Mouse (Mus musculus) layer of hippocampus, adult 2 months (tissue): ENCODE results near the gene Pold3. TPM values are rescaled to one million over a fixed set of nuclear protein-coding genes. Genes with fewer than 3 reads are reported as not detected.

ENCODE experiments used
- DNase-seq, 2 experiments: peaks; one replicate each; pipeline ENCODE4 v3.0.0; 2022; ENCODE audit warnings: low spot score in 2 of 2
- H3K27ac ChIP-seq: fragments of 200-600 bp; 2 replicates; pipeline ENCODE4 v1.8.1; 2022
- H3K4me3 ChIP-seq: fragments of 200-600 bp; 2 replicates; pipeline ENCODE4 v1.8.1; 2022; ENCODE audit warnings: mild to moderate bottlenecking
- CTCF ChIP-seq: fragments of 200-600 bp; conservative IDR thresholded peaks from 2 replicates; pipeline ENCODE4 v1.8.1; 2022; ENCODE audit warnings: antibody characterized with exemption, mild to moderate bottlenecking, moderate library complexity
- total RNA-seq, 2 experiments: library from RNA; stranded (reverse); gene quantifications; 2 replicates each; pipeline ENCODE4 v1.2.3; 2021

The Pold3 gene
- total RNA-seq, 2 experiments from 2014 or later, result 37.0 to 37.4 TPM

DNA sequence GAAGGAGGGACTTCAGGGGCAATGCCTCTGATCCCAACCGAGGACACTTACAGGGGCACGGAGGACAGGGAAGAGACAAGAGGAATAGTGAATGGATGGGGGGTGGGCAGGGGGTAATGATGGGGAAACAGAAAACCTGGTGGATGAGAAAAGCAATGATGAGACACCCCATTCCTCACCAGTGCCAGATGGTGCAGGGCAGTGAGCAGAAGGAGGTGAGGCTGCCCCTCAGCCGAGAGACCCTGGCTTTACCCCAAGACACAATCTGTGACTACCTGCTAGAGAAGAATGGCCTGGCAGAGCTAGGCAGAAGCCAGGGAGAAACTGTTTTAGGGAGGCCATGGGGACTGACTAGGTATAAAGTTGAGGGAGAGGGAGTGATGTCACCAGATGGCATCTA lies 84.9 kb downstream of the Pold3 start:
- DNase-seq, result no peak
- no peak overlapping the region for H3K27ac ChIP-seq
- H3K4me3 ChIP-seq, result no peak overlapping the region
- no peak for TF ChIP-seq CTCF

DNA sequence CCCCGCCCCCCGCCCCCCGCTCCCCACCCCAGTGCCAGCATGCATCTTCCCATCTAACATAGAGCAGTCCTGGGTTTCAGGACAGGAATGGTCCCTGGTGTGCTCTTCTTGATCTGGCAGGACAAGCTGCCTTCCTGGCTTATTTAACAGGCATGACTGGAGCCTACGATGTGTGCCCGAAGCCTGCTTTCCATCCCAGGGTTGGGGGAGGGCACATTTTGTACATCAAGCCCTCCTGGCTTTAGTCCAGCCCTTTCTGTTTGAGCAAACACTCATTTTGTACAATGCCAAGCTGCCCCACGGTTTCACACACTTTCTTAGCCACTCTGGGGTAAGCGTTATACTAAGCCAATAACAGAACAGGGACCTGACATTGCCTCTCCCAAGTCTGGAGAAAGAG lies 85.3 kb downstream of the Pold3 start:
- no peak for DNase-seq
- H3K4me3 ChIP-seq, result no peak overlapping the region
- H3K27ac ChIP-seq, result no peak overlapping the region
- no peak for TF ChIP-seq CTCF

DNA sequence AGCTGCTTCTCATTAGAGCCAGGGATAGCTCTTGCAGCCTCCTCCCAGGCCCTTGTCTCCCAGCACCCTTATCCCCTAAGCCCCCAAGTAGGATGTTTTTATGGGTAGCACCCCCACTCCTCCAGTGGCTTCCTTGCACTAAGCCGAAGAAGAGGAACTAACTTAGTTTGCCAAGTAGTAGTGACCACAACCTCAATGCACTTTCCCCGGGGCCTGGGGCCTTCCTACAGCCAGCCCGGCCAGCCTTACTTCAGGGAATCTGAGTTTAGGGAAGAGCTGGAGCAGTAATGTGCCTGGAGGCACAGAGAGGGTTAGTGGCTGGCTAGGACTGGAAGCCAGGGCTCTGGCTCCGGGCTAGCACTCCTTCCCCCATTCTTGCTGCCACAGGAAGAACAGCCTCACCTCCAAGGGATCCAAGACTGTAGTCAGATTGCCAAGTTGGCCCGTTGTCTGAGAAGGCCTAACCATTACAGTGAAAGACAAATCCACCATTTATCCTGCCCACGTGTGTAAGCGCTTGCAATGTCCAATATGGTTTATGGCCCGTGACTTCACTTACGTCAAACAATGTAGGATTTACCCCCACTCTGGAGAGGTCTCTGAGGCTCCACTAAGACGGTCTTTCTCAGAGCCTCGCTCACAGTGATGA lies 86.4 kb downstream of the Pold3 start:
- no peak for TF ChIP-seq CTCF
- Histone ChIP-seq H3K27ac (no peak overlapping the region), H3K4me3 (no peak overlapping the region)
- no peak for DNase-seq

DNA sequence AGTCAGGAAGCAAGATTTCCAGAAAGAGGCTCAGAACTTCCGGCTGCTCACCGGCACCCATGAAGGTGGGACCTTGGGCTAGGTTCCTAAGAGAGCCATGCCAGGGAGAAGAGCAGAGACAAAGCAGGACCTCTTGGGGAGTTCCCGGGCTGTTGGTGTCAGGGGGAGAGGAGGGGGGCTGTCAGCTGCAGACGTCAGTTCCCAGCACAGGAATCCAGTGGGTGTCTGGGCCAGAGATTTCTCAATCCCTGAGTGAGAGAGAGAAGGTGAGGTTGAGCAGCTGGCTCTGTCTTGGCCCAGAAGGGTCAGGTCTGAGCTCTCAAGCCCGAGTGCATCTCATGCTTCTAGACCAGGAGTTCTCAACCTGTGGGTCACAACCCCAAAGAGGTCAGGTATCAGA lies 87.7 kb downstream of the Pold3 start:
- TF ChIP-seq CTCF, result no peak
- no peak for DNase-seq
- Histone ChIP-seq H3K4me3 (no peak overlapping the region), H3K27ac (no peak overlapping the region)

Other genes starting within 250 kb of the Pold3 start
- 10 to 100 TPM; 26.6 to 28.2 TPM for gene Rnf169, start 141.1 kb downstream of the Pold3 start, total RNA-seq
- gene Chrdl2, start 115.4 kb downstream of the Pold3 start, total RNA-seq, result under 1 TPM; 0.27 to 0.38 TPM
- gene Lipt2, start 37.7 kb upstream of the Pold3 start, total RNA-seq, result 1 to 10 TPM; 3.9 to 5.4 TPM
- gene Kcne3, start 54.9 kb upstream of the Pold3 start, total RNA-seq, result 1 to 10 TPM in 1 of 2 experiments, under 1 TPM in 1; 0.54 to 1.2 TPM
- gene Pgm2l1, start 105.8 kb upstream of the Pold3 start, total RNA-seq, result 100 to 1,000 TPM; 282 to 286 TPM
- 1 to 10 TPM; 6.4 to 8.3 TPM for gene P4ha3, start 164.0 kb upstream of the Pold3 start, total RNA-seq